In genomic region chr5:142813722-142814111, GRCm38 (mm10) we compare ENCODE assay signal across 8 mouse cellular contexts. TPM values are rescaled to one million over a fixed set of nuclear protein-coding genes. Genes with fewer than 3 reads are reported as not detected.
A peak's percentile ranks its signal among the peaks of the same experiment; 100 is the strongest.
DNase-seq lines count a peak whose midpoint lies in the region; ATAC-seq and TF ChIP-seq lines count a peak whose summit lies in the region.

No protein-coding gene starts in this region.

- no peaks in the 10 kb centered on the region for H3K9me3 ChIP-seq in lung, embryonic 14.5 days (ENCODE audit: low read depth, low read length)
- no peaks in the 10 kb centered on the region for H3K9me3 ChIP-seq in forebrain, embryonic 14.5 days (replicated peaks; ENCODE audit: control insufficient read depth, low read length)
- no peaks in the 10 kb centered on the region for H3K9me3 ChIP-seq in kidney, embryonic 16.5 days (ENCODE audit: low read length)
- H3K9me3 ChIP-seq in midbrain, embryonic 14.5 days (ENCODE audit: control insufficient read depth, low read length), result no peaks in the 10 kb centered on the region

- WGBS in lung, embryonic 14.5 days, result 2% methylated on average over 23 of the region's 23 CpGs
- WGBS in bone marrow, adult 2 months, result 40% methylated on average over 23 of the region's 23 CpGs
- under 1% methylated on average over 23 of the region's 23 CpGs for WGBS in forebrain, embryonic 14.5 days
- 2% methylated on average over 23 of the region's 23 CpGs for WGBS in kidney, embryonic 16.5 days
- WGBS in midbrain, embryonic 14.5 days, result under 1% methylated on average over 23 of the region's 23 CpGs

- H3K4me1 ChIP-seq in lung, embryonic 14.5 days (ENCODE audit: insufficient read depth), result peaks cover 20% of the 10 kb centered on the region
- H3K4me1 ChIP-seq in bone marrow, adult 2 months (ENCODE audit: control insufficient read depth, insufficient read depth, low read length), result no peaks in the 10 kb centered on the region
- H3K4me1 ChIP-seq in forebrain, embryonic 14.5 days (ENCODE audit: control insufficient read depth, insufficient read depth, low read length), result peaks cover 34% of the 10 kb centered on the region
- peaks cover 29% of the 10 kb centered on the region for H3K4me1 ChIP-seq in kidney, embryonic 16.5 days (ENCODE audit: insufficient read depth, low read length)
- H3K4me1 ChIP-seq in midbrain, embryonic 14.5 days (ENCODE audit: control insufficient read depth, insufficient read depth, low read length), result peaks cover 38% of the 10 kb centered on the region

- H3K27ac ChIP-seq in lung, embryonic 14.5 days (ENCODE audit: low read depth), result peak overlapping the region; percentile 100
- H3K27ac ChIP-seq in bone marrow, adult 2 months (ENCODE audit: control insufficient read depth, insufficient read depth, low read depth, low read length, poor library complexity), result no peak overlapping the region
- peak overlapping the region; percentile 100 for H3K27ac ChIP-seq in forebrain, embryonic 14.5 days (ENCODE audit: low read depth, low read length)
- peak overlapping the region; percentile 100 for H3K27ac ChIP-seq in kidney, embryonic 16.5 days (ENCODE audit: low read length)
- peak overlapping the region; percentile 99 for H3K27ac ChIP-seq in midbrain, embryonic 14.5 days (replicated peaks; ENCODE audit: low read depth, low read length)

- no peak for TF ChIP-seq CTCF in lung, embryonic 14.5 days (IDR thresholded peaks at IDR 0.05; ENCODE audit: low read depth)
- TF ChIP-seq CTCF in bone marrow, adult 2 months (IDR thresholded peaks at IDR 0.05; ENCODE audit: control insufficient read depth, insufficient read depth, low read length), result no peak

- H3K27me3 ChIP-seq in lung, embryonic 14.5 days (ENCODE audit: insufficient read depth, low read length), result no peaks in the 10 kb centered on the region
- no peaks in the 10 kb centered on the region for H3K27me3 ChIP-seq in forebrain, embryonic 14.5 days (replicated peaks; ENCODE audit: control insufficient read depth, insufficient read depth, low read length)
- no peaks in the 10 kb centered on the region for H3K27me3 ChIP-seq in kidney, embryonic 16.5 days (ENCODE audit: insufficient read depth, low read length)
- H3K27me3 ChIP-seq in midbrain, embryonic 14.5 days (ENCODE audit: control insufficient read depth, insufficient read depth, low read length), result no peaks in the 10 kb centered on the region

- DNase-seq in lung, embryonic 14.5 days, result peak; percentile 67
- DNase-seq in lung, postnatal 36 days, result no peak
- peak; percentile 75 for DNase-seq in forebrain, embryonic 14.5 days (ENCODE audit: low spot score)
- peak; percentile 77 for DNase-seq in midbrain, embryonic 14.5 days
- DNase-seq in spleen, postnatal 36 days (ENCODE audit: low spot score in 2 of 2), result no peak
- no peak for DNase-seq in layer of hippocampus, adult 8-10 months (ENCODE audit: low spot score in 2 of 2)

- H3K9ac ChIP-seq in lung, embryonic 14.5 days, result peak overlapping the region; percentile 100
- H3K9ac ChIP-seq in forebrain, embryonic 14.5 days (ENCODE audit: low read length), result peak overlapping the region; percentile 100
- peak overlapping the region; percentile 91 for H3K9ac ChIP-seq in kidney, embryonic 16.5 days (replicated peaks; ENCODE audit: low read length)
- H3K9ac ChIP-seq in midbrain, embryonic 14.5 days (replicated peaks; ENCODE audit: low read length), result peak overlapping the region; percentile 100

- H3K36me3 ChIP-seq in lung, embryonic 14.5 days (ENCODE audit: insufficient read depth), result peaks cover 38% of the 10 kb centered on the region
- H3K36me3 ChIP-seq in forebrain, embryonic 14.5 days (ENCODE audit: control insufficient read depth, insufficient read depth, low read length), result peaks cover 54% of the 10 kb centered on the region
- H3K36me3 ChIP-seq in kidney, embryonic 16.5 days (ENCODE audit: insufficient read depth, low read length), result 0 out of 2 replicates have a peak, but pooled peaks cover 9% of the 10 kb centered on the region
- H3K36me3 ChIP-seq in midbrain, embryonic 14.5 days (ENCODE audit: control insufficient read depth, insufficient read depth, low read length), result peaks cover 35% of the 10 kb centered on the region; the same call in 1 of the 2 replicates

- peak overlapping the region; percentile 97 for H3K4me2 ChIP-seq in lung, embryonic 14.5 days
- peak overlapping the region; percentile 99 for H3K4me2 ChIP-seq in forebrain, embryonic 14.5 days (ENCODE audit: low read length)
- peak overlapping the region; percentile 94 for H3K4me2 ChIP-seq in kidney, embryonic 16.5 days (replicated peaks; ENCODE audit: low read depth, low read length)
- H3K4me2 ChIP-seq in midbrain, embryonic 14.5 days (ENCODE audit: low read length), result peak overlapping the region; percentile 100

- ATAC-seq in lung, embryonic 14.5 days (ENCODE audit: insufficient read depth), result no peak
- no peak for ATAC-seq in forebrain, embryonic 14.5 days
- ATAC-seq in kidney, embryonic 16.5 days (ENCODE audit: low FRiP score, low TSS enrichment), result no peak
- no peak for ATAC-seq in midbrain, embryonic 14.5 days (ENCODE audit: low FRiP score, low TSS enrichment)

- no peak for TF ChIP-seq POLR2A in bone marrow, adult 2 months (IDR thresholded peaks at IDR 0.05; ENCODE audit: borderline replicate concordance, control insufficient read depth, low read depth, low read length)

- peak overlapping the region; percentile 90 for H3K4me3 ChIP-seq in lung, embryonic 14.5 days (ENCODE audit: low read depth, low read length)
- peak overlapping the region; percentile 81 for H3K4me3 ChIP-seq in bone marrow, adult 2 months (replicated peaks; ENCODE audit: control insufficient read depth, low read depth, low read length)
- peak overlapping the region; percentile 97 for H3K4me3 ChIP-seq in forebrain, embryonic 14.5 days (ENCODE audit: low read depth, low read length)
- peak overlapping the region; percentile 74 for H3K4me3 ChIP-seq in kidney, embryonic 16.5 days (ENCODE audit: low read length)
- peak overlapping the region; percentile 98 for H3K4me3 ChIP-seq in midbrain, embryonic 14.5 days (replicated peaks; ENCODE audit: low read depth, low read length)

RNA-seq across cellular contexts. Expression of gene Tnrc18, which starts 3.7 kb away (rescaled TPM):
- polyA plus RNA-seq in lung, embryonic 14.5 days (2014; fragmentation: Nextera tagmentation; extraction: Ambion mirVana), result 38.4 and 40.4 TPM in 2 replicates
- 24.3 and 57.5 TPM in 2 replicates for polyA plus RNA-seq in bone marrow, adult 2 months (2011; ENCODE audit: insufficient read depth, insufficient read length, low replicate concordance, missing spikeins)
- polyA plus RNA-seq in forebrain, embryonic 14.5 days (2014; fragmentation: Nextera tagmentation; extraction: Ambion mirVana), result 27.5 and 36.6 TPM in 2 replicates
- polyA plus RNA-seq in kidney, embryonic 16.5 days (2015; fragmentation: Nextera tagmentation; extraction: Ambion mirVana), result 18.2 and 20.6 TPM in 2 replicates
- polyA plus RNA-seq in midbrain, embryonic 14.5 days (2014; fragmentation: Nextera tagmentation; extraction: Ambion mirVana), result 37.7 and 47.4 TPM in 2 replicates
- 100 to 1,000 TPM; 131 to 153 (median 136) TPM for total RNA-seq in layer of hippocampus, adult 8-10 months (2022)

Comparison
In these comparisons a context has a peak if more than half of its experiments do, and no peak if none do; other contexts are left out.
1. DNase-seq: peak in lung, embryonic 14.5 days (single experiment), forebrain, embryonic 14.5 days (single experiment) and midbrain, embryonic 14.5 days (single experiment); none in lung, postnatal 36 days (single experiment), spleen, postnatal 36 days (0 of 2) and layer of hippocampus, adult 8-10 months (0 of 2).
2. Peak in every context shown above with its lines, with median percentiles within 50 percentile points of each other: H3K4me2 ChIP-seq, H3K4me3 ChIP-seq and H3K9ac ChIP-seq.